Mouse (Mus musculus): ENCODE measurements at regions not wholly inside any gene's neighbourhood (a gene's known extent, or its start where the extent isn't known, plus 50 kb on each side); places are given as distances from the start of the nearest gene placed in this dataset.

GRCm38 (mm10) chr8:104041522-104041921 lies 59.9 kb upstream of the Cdh5 start:
- intact Hi-C loops (cut with DNase I) = no loop called here
- Histone ChIP-seq H3K27me3 (ENCODE audit: control insufficient read depth, insufficient read depth, low read length) (no peaks in the 10 kb centered on the region), H3K4me1 (ENCODE audit: control insufficient read depth, insufficient read depth, low read length) (peaks cover 1% of the 10 kb centered on the region; the same call in 1 of the 2 replicates), H3K36me3 (ENCODE audit: control insufficient read depth, insufficient read depth, low read length) (no peaks in the 10 kb centered on the region), H3K4me3 (no peak overlapping the region), H3K9ac (ENCODE audit: low read depth, low read length) (no peak overlapping the region), H3K79me2 (replicated peaks; ENCODE audit: control insufficient read depth, insufficient read depth, low read length) (no peaks in the 10 kb centered on the region), H3K27ac (no peak overlapping the region)
- WGBS = 57% methylated on average over 5 of the region's 5 CpGs
- DNase-seq = no peak
- TF ChIP-seq CTCF (IDR thresholded peaks at IDR 0.05) (no peak), EP300 (IDR thresholded peaks at IDR 0.05; ENCODE audit: insufficient read depth, low read depth, low read length) (no peak), POLR2A (IDR thresholded peaks at IDR 0.05; ENCODE audit: insufficient read depth, low read depth, low read length) (no peak)

- no peaks in the 10 kb centered on the region for H3K27me3 ChIP-seq (ENCODE audit: control insufficient read depth, insufficient read depth, low read length)
- no peaks in the 10 kb centered on the region for H3K79me2 ChIP-seq (replicated peaks; ENCODE audit: control insufficient read depth, insufficient read depth, low read length)
- WGBS = 11% methylated on average over 8 of the region's 8 CpGs
- H3K4me3 ChIP-seq = no peak overlapping the region
- H3K9ac ChIP-seq (ENCODE audit: low read depth, low read length) = no peak overlapping the region
- peak in 1 of 2 experiments; percentile 27 for DNase-seq
- no peaks in the 10 kb centered on the region for H3K36me3 ChIP-seq (ENCODE audit: control insufficient read depth, insufficient read depth, low read length)
- H3K4me1 ChIP-seq (ENCODE audit: control insufficient read depth, insufficient read depth, low read length) = peaks cover 1% of the 10 kb centered on the region; the same call in 1 of the 2 replicates
- TF ChIP-seq CTCF (IDR thresholded peaks at IDR 0.05) (no peak), EP300 (IDR thresholded peaks at IDR 0.05; ENCODE audit: insufficient read depth, low read depth, low read length) (no peak), POLR2A (IDR thresholded peaks at IDR 0.05; ENCODE audit: insufficient read depth, low read depth, low read length) (no peak)
- intact Hi-C loops (cut with DNase I) = no loop called here
- no peak overlapping the region for H3K27ac ChIP-seq
Measured at GRCm38 (mm10) chr8:104042434-104042833, 59.0 kb upstream of the Cdh5 start.

- intact Hi-C loops (cut with DNase I) = no loop called here
- TF ChIP-seq EP300 (IDR thresholded peaks at IDR 0.05; ENCODE audit: insufficient read depth, low read depth, low read length) (no peak), CTCF (IDR thresholded peaks at IDR 0.05) (no peak), POLR2A (IDR thresholded peaks at IDR 0.05; ENCODE audit: insufficient read depth, low read depth, low read length) (no peak)
- Histone ChIP-seq H3K27ac (no peak overlapping the region), H3K9ac (ENCODE audit: low read depth, low read length) (no peak overlapping the region), H3K36me3 (ENCODE audit: control insufficient read depth, insufficient read depth, low read length) (no peaks in the 10 kb centered on the region), H3K4me1 (ENCODE audit: control insufficient read depth, insufficient read depth, low read length) (peaks cover 1% of the 10 kb centered on the region; the same call in 1 of the 2 replicates), H3K27me3 (ENCODE audit: control insufficient read depth, insufficient read depth, low read length) (no peaks in the 10 kb centered on the region), H3K4me3 (no peak overlapping the region), H3K79me2 (replicated peaks; ENCODE audit: control insufficient read depth, insufficient read depth, low read length) (no peaks in the 10 kb centered on the region)
- WGBS = 49% methylated on average over 5 of the region's 5 CpGs
- no peak for DNase-seq
Measured at GRCm38 (mm10) chr8:104048037-104048436, 53.4 kb upstream of the Cdh5 start.

- no peaks in the 10 kb centered on the region for H3K79me2 ChIP-seq (replicated peaks; ENCODE audit: control insufficient read depth, insufficient read depth, low read length)
- intact Hi-C loops (cut with DNase I) = no loop called here
- H3K9ac ChIP-seq (ENCODE audit: low read depth, low read length) = no peak overlapping the region
- H3K27ac ChIP-seq = no peak overlapping the region
- H3K27me3 ChIP-seq (ENCODE audit: control insufficient read depth, insufficient read depth, low read length) = no peaks in the 10 kb centered on the region
- 76% methylated on average over 6 of the region's 6 CpGs for WGBS
- H3K4me1 ChIP-seq (ENCODE audit: control insufficient read depth, insufficient read depth, low read length) = peaks cover 1% of the 10 kb centered on the region; the same call in 1 of the 2 replicates
- no peak for TF ChIP-seq EP300 (IDR thresholded peaks at IDR 0.05; ENCODE audit: insufficient read depth, low read depth, low read length)
- TF ChIP-seq CTCF (IDR thresholded peaks at IDR 0.05) = no peak
- no peak for TF ChIP-seq POLR2A (IDR thresholded peaks at IDR 0.05; ENCODE audit: insufficient read depth, low read depth, low read length)
- no peak for DNase-seq
- H3K4me3 ChIP-seq = no peak overlapping the region
- no peaks in the 10 kb centered on the region for H3K36me3 ChIP-seq (ENCODE audit: control insufficient read depth, insufficient read depth, low read length)
Measured at GRCm38 (mm10) chr8:104049181-104049580, 52.2 kb upstream of the Cdh5 start.

GRCm38 (mm10) chr8:104050694-104051539 lies 50.5 kb upstream of the Cdh5 start:
- Histone ChIP-seq H3K4me3 (no peak overlapping the region), H3K9ac (ENCODE audit: low read depth, low read length) (no peak overlapping the region), H3K27ac (no peak overlapping the region), H3K4me1 (ENCODE audit: control insufficient read depth, insufficient read depth, low read length) (peaks cover 1% of the 10 kb centered on the region; the same call in 1 of the 2 replicates), H3K27me3 (ENCODE audit: control insufficient read depth, insufficient read depth, low read length) (no peaks in the 10 kb centered on the region), H3K36me3 (ENCODE audit: control insufficient read depth, insufficient read depth, low read length) (no peaks in the 10 kb centered on the region), H3K79me2 (replicated peaks; ENCODE audit: control insufficient read depth, insufficient read depth, low read length) (no peaks in the 10 kb centered on the region)
- TF ChIP-seq POLR2A (IDR thresholded peaks at IDR 0.05; ENCODE audit: insufficient read depth, low read depth, low read length) (no peak), CTCF (IDR thresholded peaks at IDR 0.05) (peak; percentile 97), EP300 (IDR thresholded peaks at IDR 0.05; ENCODE audit: insufficient read depth, low read depth, low read length) (no peak)
- intact Hi-C loops (cut with DNase I) = no loop called here
- WGBS = 26% methylated on average over 15 of the region's 15 CpGs
- peak; percentile 51 to 60 for DNase-seq

GRCm38 (mm10) chr8:104051540-104051882 lies 49.9 kb upstream of the Cdh5 start:
- no peak overlapping the region for H3K27ac ChIP-seq
- H3K79me2 ChIP-seq (replicated peaks; ENCODE audit: control insufficient read depth, insufficient read depth, low read length) = no peaks in the 10 kb centered on the region
- no peak overlapping the region for H3K4me3 ChIP-seq
- TF ChIP-seq CTCF (IDR thresholded peaks at IDR 0.05) = no peak
- TF ChIP-seq POLR2A (IDR thresholded peaks at IDR 0.05; ENCODE audit: insufficient read depth, low read depth, low read length) = no peak
- TF ChIP-seq EP300 (IDR thresholded peaks at IDR 0.05; ENCODE audit: insufficient read depth, low read depth, low read length) = no peak
- DNase-seq = no peak
- H3K36me3 ChIP-seq (ENCODE audit: control insufficient read depth, insufficient read depth, low read length) = no peaks in the 10 kb centered on the region
- no peak overlapping the region for H3K9ac ChIP-seq (ENCODE audit: low read depth, low read length)
- no peaks in the 10 kb centered on the region for H3K27me3 ChIP-seq (ENCODE audit: control insufficient read depth, insufficient read depth, low read length)
- H3K4me1 ChIP-seq (ENCODE audit: control insufficient read depth, insufficient read depth, low read length) = peaks cover 1% of the 10 kb centered on the region; the same call in 1 of the 2 replicates
- WGBS = 41% methylated on average over 5 of the region's 5 CpGs
- intact Hi-C loops (cut with DNase I) = no loop called here

Data from heart, adult 2 months (tissue).